Mouse (Mus musculus) MEL-GATA-1-ER (cell line): ENCODE data around the gene Plscr3.

ENCODE experiments used
- DNase-seq: peaks from one replicate; pipeline ENCODE4 v3.0.0-alpha.2; 2012; ENCODE audit warnings: low read depth; ENCODE audit errors: extremely low read depth

Gene Plscr3

DNA sequence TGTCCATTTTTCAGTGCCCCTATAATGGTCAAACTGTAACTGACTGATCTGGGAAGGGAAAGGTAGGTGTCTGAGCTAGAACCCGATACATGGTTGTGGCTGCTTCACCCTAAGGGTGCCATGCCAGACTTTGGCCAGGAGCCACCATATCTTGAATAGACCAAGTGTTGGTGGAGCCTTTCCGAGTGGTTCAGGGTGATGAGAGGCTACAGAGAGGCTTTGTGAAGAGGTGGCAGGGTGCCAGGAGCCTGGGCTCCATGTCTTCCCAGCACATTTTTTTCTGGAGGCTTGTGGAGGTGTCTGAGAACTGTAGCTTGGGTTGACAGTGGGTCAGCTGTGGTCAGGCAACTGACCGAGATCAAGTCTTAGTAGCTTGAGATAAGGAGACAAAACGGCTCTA is 45.3 kb downstream of the Plscr3 start:
- no peak for DNase-seq

DNA sequence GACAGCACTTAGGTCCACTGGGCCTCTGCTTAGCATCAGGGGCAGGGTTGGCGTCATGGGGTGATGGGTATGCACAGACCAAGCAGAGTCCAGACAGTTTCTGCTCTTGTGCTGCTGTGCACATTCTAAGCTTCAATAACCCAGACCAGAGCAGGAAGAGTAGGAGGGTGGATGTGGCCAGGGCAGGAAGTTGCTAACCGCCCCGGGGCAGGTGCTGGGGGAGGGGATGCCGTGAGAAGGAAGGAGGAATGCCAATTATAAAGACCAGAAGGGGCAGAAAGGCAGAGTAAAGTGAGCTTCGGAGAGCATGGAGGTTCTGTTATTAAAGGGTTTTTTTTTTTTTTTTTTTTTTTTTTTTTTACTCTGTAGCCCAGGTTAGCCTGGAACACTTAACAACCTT is 48.5 kb downstream of the Plscr3 start:
- no peak for DNase-seq

DNA sequence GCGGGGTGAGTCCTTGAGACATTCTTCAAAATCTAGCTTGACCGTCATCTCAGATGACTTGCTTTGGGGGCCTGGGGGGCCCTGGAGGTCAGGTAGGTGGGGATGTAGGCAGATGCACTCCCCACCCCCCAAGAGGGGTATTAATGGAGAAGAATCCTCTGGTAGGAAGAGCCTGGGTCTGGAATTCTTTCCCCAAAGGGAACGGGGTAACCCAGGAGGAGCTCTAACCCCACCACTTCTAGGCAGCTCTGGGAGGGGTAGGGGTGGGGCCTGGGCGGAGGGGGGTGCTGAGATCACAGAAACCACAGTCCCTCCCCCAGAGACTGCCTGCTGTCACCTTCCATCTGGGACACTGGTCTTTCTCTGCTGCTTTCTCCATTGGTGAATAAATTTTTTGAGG is 49.1 kb downstream of the Plscr3 start, which contains the start of gene Acap1:
Acap1 (minus strand) TSS at position 249 of the 400 bp plus-strand sequence.
- no peak for DNase-seq

DNA sequence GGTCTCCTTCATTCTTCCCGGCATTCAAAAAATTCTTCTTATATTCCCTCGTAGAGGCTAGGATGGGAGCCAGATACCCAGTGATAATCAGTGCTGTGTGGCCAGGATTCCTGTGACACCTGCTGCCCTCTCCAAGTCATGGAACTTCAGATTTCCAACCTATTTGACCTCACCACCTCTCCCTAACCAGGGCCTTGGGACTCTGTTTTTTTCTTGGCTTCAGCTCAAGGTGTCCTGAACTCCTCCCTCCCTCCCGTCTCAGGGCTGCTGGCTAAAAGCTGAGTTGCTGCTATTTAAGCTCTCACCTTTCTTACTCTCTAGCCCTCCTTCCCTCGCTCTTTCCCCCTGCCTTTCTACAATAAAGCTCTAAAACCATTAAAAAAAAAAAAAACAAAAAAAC is 53.7 kb downstream of the Plscr3 start:
- DNase-seq = no peak

DNA sequence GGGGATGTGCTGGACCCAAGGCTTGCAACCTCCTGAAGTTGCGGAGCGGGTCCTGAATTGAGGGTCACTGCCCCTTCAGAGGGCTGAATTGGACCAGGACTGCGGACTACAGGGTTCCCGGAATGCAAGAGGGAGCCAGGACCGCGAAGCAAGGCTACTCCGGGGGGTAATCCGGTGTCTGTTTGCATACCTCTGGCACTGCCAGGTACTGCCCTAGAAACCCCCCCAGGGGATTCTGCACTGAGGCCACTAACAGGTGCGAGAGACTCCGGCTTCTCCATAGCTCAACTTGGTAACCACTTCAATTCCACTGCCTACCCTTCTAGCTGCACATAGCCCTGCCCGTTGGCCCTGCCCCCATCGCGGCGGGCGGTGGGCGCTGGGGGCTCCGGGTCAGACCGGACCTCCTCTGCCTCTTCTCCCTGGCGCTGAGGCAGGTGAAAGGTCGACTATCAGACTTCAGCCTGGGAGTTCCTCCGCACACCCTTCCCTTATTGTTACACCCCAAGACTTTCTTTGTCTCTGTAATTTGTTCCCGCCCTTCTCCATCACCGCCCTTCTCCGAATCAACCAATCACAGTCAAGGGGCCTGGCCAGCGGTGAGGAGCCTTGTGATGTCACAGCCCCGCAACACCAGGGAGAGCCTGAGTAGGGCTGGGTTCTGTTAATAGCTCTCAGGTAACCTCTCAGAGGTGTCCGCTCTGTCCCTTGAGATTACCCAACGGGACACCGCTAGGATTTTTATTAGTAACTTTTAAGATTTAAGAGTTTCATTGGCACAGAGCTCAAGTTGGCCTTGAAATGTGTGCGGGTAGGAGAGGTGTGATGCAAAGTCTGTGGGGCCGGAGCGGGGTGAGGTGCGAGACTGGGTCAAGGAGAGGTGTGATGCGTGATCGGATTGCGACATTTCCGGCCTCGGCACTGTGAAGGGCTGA is 54.6 kb downstream of the Plscr3 start, which contains the start of the genes 2810408A11Rik and Neurl4:
2810408A11Rik (minus strand) TSS at position 517 of the 935 bp plus-strand sequence.
Neurl4 (plus strand) TSS at position 602 of the 935 bp plus-strand sequence.
- peak; percentile 94 for DNase-seq

DNA sequence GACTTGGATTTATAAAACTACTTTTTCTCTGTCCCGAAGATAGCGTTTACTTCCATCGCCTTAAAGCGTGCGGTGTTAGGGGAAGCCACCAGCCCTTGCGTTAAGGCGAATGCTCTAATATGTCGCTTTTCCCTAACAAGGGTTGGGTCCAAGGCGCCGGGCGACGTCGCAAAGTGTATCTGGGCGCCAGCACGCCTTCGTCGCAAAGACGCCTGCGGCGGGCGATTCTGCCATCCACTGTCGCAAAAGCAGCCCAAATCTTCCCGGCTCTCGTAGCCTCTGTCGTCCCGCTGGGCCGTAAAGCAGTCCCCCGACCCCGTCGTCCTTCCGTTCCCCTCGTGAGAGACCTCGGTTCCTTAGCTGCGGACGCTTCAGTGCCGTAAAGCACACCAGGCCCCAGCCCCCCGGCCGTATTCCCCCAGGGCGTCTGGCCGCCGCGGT is 55.2 kb downstream of the Plscr3 start:
- DNase-seq = peak; percentile 98
